30 mouse cellular contexts compared by ENCODE assay signal in genomic region chr1:34070991-34071639, GRCm38 (mm10).
A peak's percentile ranks its signal among the peaks of the same experiment; 100 is the strongest.
DNase-seq lines count a peak whose midpoint lies in the region; ATAC-seq and TF ChIP-seq lines count a peak whose summit lies in the region.
"Had no signal": no experiment of that assay in that cellular context is flagged by ENCODE, and none has a peak within 500 bp of the region (broad histone marks: within the 10 kb centered on the region; RNA-seq: fewer than 3 reads in every experiment).

No protein-coding gene starts in this region.

- no peak for DNase-seq in heart, postnatal 10 days
- DNase-seq in heart, postnatal 14 days = no peak
- peak; percentile 55 for DNase-seq in R1 (ENCODE audit: low read depth, low spot score)
- no peak for DNase-seq in embryo, embryonic 9.5 days (ENCODE audit: extremely low spot score)
- DNase-seq: adrenal gland, postnatal 25 days; B cell, adult 2 months; cerebellum, adult 11-12 months; cerebellum, adult 9-11 months; embryo, embryonic 11 days; forebrain, postnatal 0 days; gastrocnemius, postnatal 14 days; kidney, adult 9 months; kidney, postnatal 10 days; layer of hippocampus, postnatal 36 days; left cerebral cortex, postnatal 4 days; liver, postnatal 0 days; lung, postnatal 36 days; right cerebral cortex, postnatal 4 days; thymus, adult 2 months had no signal

- no peaks in the 10 kb centered on the region for H3K27me3 ChIP-seq in heart, embryonic 11.5 days (ENCODE audit: control insufficient read depth, insufficient read depth, low read length)
- no peaks in the 10 kb centered on the region for H3K27me3 ChIP-seq in heart, embryonic 16.5 days (ENCODE audit: control insufficient read depth, insufficient read depth, low read length)
- no peaks in the 10 kb centered on the region for H3K27me3 ChIP-seq in ES-Bruce4 (ENCODE audit: control insufficient read depth, insufficient read depth, low read length, poor library complexity, severe bottlenecking)
- H3K27me3 ChIP-seq: embryonic facial prominence, embryonic 13.5 days; hindbrain, embryonic 12.5 days; liver, embryonic 12.5 days; midbrain, embryonic 13.5 days; neural tube, embryonic 15.5 days; Patski had no signal

- no peak overlapping the region for H3K9ac ChIP-seq in heart, embryonic 11.5 days (ENCODE audit: low read depth, low read length)
- no peak overlapping the region for H3K9ac ChIP-seq in heart, embryonic 16.5 days (ENCODE audit: low read length)
- H3K9ac ChIP-seq in ES-Bruce4 (ENCODE audit: low read depth, poor library complexity, severe bottlenecking) = peak overlapping the region; percentile 14; the same call in 1 of the 2 replicates
- H3K9ac ChIP-seq: embryonic facial prominence, embryonic 13.5 days; forebrain, postnatal 0 days; hindbrain, embryonic 12.5 days; liver, embryonic 12.5 days; liver, postnatal 0 days; midbrain, embryonic 13.5 days; neural tube, embryonic 15.5 days had no signal

- intact Hi-C loops in heart, postnatal 10 days (cut with DNase I) = no loop called here
- intact Hi-C loops in heart, postnatal 14 days (cut with DNase I) = no loop called here

- ATAC-seq in heart, embryonic 11.5 days (replicated peaks; ENCODE audit: insufficient number of reproducible peaks, low FRiP score, low TSS enrichment) = no peak
- no peak for ATAC-seq in heart, embryonic 16.5 days (replicated peaks; ENCODE audit: extremely low read depth, insufficient read depth, low FRiP score)
- ATAC-seq: forebrain, postnatal 0 days; intestine, postnatal 0 days; liver, embryonic 12.5 days; liver, postnatal 0 days; midbrain, embryonic 13.5 days; Patski had no signal

- peak overlapping the region; percentile 65; the same call in 1 of the 2 replicates for H3K27ac ChIP-seq in heart, embryonic 11.5 days (ENCODE audit: low read depth, low read length)
- H3K27ac ChIP-seq in heart, embryonic 16.5 days (ENCODE audit: low read length) = peak overlapping the region; percentile 63
- peak overlapping the region; percentile 89 for H3K27ac ChIP-seq in ES-Bruce4 (ENCODE audit: insufficient read depth, low read length)
- H3K27ac ChIP-seq: embryonic facial prominence, embryonic 13.5 days; forebrain, embryonic 10.5 days; hindbrain, embryonic 12.5 days; liver, embryonic 12.5 days; midbrain, embryonic 13.5 days; neural tube, embryonic 15.5 days had no signal

- H3K4me2 ChIP-seq in heart, embryonic 11.5 days = no peak overlapping the region
- H3K4me2 ChIP-seq in heart, embryonic 16.5 days (ENCODE audit: low read depth, low read length) = no peak overlapping the region
- H3K4me2 ChIP-seq: embryonic facial prominence, embryonic 13.5 days; hindbrain, embryonic 12.5 days; liver, embryonic 12.5 days; midbrain, embryonic 13.5 days; neural tube, embryonic 15.5 days had no signal

- no peak overlapping the region for H3K4me3 ChIP-seq in heart, embryonic 11.5 days (ENCODE audit: low read depth, low read length)
- H3K4me3 ChIP-seq in heart, embryonic 16.5 days (ENCODE audit: low read length) = no peak overlapping the region
- H3K4me3 ChIP-seq in ES-Bruce4 (ENCODE audit: low read depth, low read length) = no peak overlapping the region
- H3K4me3 ChIP-seq: embryonic facial prominence, embryonic 13.5 days; forebrain, embryonic 10.5 days; hindbrain, embryonic 12.5 days; liver, embryonic 12.5 days; midbrain, embryonic 13.5 days; neural tube, embryonic 15.5 days had no signal

- TF ChIP-seq CTCF in ES-Bruce4 (IDR thresholded peaks at IDR 0.05; ENCODE audit: low read depth, low read length) = no peak

- WGBS in heart, embryonic 11.5 days (ENCODE audit: insufficient replicate concordance) = 72% methylated on average over 6 of the region's 6 CpGs
- WGBS in heart, embryonic 16.5 days = 52% methylated on average over 6 of the region's 6 CpGs

- peak; percentile 46; the same call in 1 of the 2 replicates for TF ChIP-seq EP300 in ES-Bruce4 (IDR thresholded peaks at IDR 0.05; ENCODE audit: insufficient read depth, low read depth, low read length)

- no peak for TF ChIP-seq POLR2A in ES-Bruce4 (IDR thresholded peaks at IDR 0.05; ENCODE audit: insufficient read depth, low read length)

- no peaks in the 10 kb centered on the region for H3K9me3 ChIP-seq in heart, embryonic 11.5 days (replicated peaks; ENCODE audit: control insufficient read depth, low read length)
- H3K9me3 ChIP-seq in heart, embryonic 16.5 days (replicated peaks; ENCODE audit: control insufficient read depth, low read length) = no peaks in the 10 kb centered on the region
- H3K9me3 ChIP-seq in ES-Bruce4 (replicated peaks; ENCODE audit: control insufficient read depth, insufficient read depth, low read length, poor library complexity, severe bottlenecking) = no peaks in the 10 kb centered on the region
- H3K9me3 ChIP-seq: embryonic facial prominence, embryonic 13.5 days; forebrain, embryonic 10.5 days; hindbrain, embryonic 12.5 days; liver, embryonic 12.5 days; midbrain, embryonic 13.5 days; neural tube, embryonic 15.5 days had no signal

- no peaks in the 10 kb centered on the region for H3K36me3 ChIP-seq in heart, embryonic 11.5 days (ENCODE audit: control insufficient read depth, insufficient read depth, low read length)
- H3K36me3 ChIP-seq in heart, embryonic 16.5 days (ENCODE audit: control insufficient read depth, insufficient read depth) = no peaks in the 10 kb centered on the region
- no peaks in the 10 kb centered on the region for H3K36me3 ChIP-seq in ES-Bruce4 (ENCODE audit: control insufficient read depth, insufficient read depth, low read length, poor library complexity, severe bottlenecking)
- H3K36me3 ChIP-seq: embryonic facial prominence, embryonic 13.5 days; forebrain, embryonic 10.5 days; hindbrain, embryonic 12.5 days; liver, embryonic 12.5 days; midbrain, embryonic 13.5 days; neural tube, embryonic 15.5 days had no signal

- H3K4me1 ChIP-seq in heart, embryonic 11.5 days (ENCODE audit: control insufficient read depth, insufficient read depth, low read length) = peaks cover 44% of the 10 kb centered on the region
- peaks cover 46% of the 10 kb centered on the region for H3K4me1 ChIP-seq in heart, embryonic 16.5 days (ENCODE audit: control insufficient read depth, insufficient read depth, low read length)
- peaks cover 15% of the 10 kb centered on the region for H3K4me1 ChIP-seq in ES-Bruce4 (ENCODE audit: control insufficient read depth, insufficient read depth, low read length)
